Mouse (Mus musculus): ENCODE data around the gene Slc33a1.

Gene Slc33a1

GRCm38 (mm10) chr3:63964100-63964921 lies at the start of gene Slc33a1:
Gene Slc33a1, minus strand, starts transcription at chr3:63964768.
- peak; percentile 99 for DNase-seq (ENCODE audit: low spot score)

- DNase-seq (ENCODE audit: low spot score) = no peak
These were observed 24.3 kb upstream of the Slc33a1 start for GRCm38 (mm10) chr3:63988722-63989440.

- no peak for DNase-seq (ENCODE audit: low spot score)
These were observed 22.1 kb upstream of the Slc33a1 start for GRCm38 (mm10) chr3:63986656-63987055.

GRCm38 (mm10) chr3:63977895-63978294 lies 13.3 kb upstream of the Slc33a1 start:
- no peak for DNase-seq (ENCODE audit: low spot score)

GRCm38 (mm10) chr3:63975955-63976908 lies 11.7 kb upstream of the Slc33a1 start, which contains the start of gene Gmps:
Gene Gmps, plus strand, starts transcription at chr3:63976106.
- DNase-seq (ENCODE audit: low spot score) = peak; percentile 94

GRCm38 (mm10) chr3:63965929-63966328 lies 1.4 kb upstream of the Slc33a1 start:
- no peak for DNase-seq (ENCODE audit: low spot score)

GRCm38 (mm10) chr3:63964922-63965249 lies 318 bp upstream of the Slc33a1 start:
- no peak for DNase-seq (ENCODE audit: low spot score)

- DNase-seq (ENCODE audit: low spot score) = no peak
These were observed 1.0 kb downstream of the Slc33a1 start for GRCm38 (mm10) chr3:63963421-63964099.

- DNase-seq (ENCODE audit: low spot score) = no peak
These were observed 14.7 kb downstream of the Slc33a1 start for GRCm38 (mm10) chr3:63949837-63950236.

- peak; percentile 44 for DNase-seq (ENCODE audit: low spot score)
These were observed 23.2 kb downstream of the Slc33a1 start for GRCm38 (mm10) chr3:63941204-63941850.

GRCm38 (mm10) chr3:63938928-63939327 lies 25.6 kb downstream of the Slc33a1 start:
- no peak for DNase-seq (ENCODE audit: low spot score)

GRCm38 (mm10) chr3:63928878-63929859 lies 35.4 kb downstream of the Slc33a1 start, which contains the start of gene E130311K13Rik:
Gene E130311K13Rik, minus strand, starts transcription at chr3:63929472.
- peak; percentile 93 for DNase-seq (ENCODE audit: low spot score)

GRCm38 (mm10) chr3:63919634-63920033 lies 44.9 kb downstream of the Slc33a1 start:
- peak; percentile 13 for DNase-seq (ENCODE audit: low spot score)

GRCm38 (mm10) chr3:63910301-63910700 lies 54.3 kb downstream of the Slc33a1 start:
- no peak for DNase-seq (ENCODE audit: low spot score)

- no peak for DNase-seq (ENCODE audit: low spot score)
These were observed 59.3 kb downstream of the Slc33a1 start for GRCm38 (mm10) chr3:63905241-63905640.

GRCm38 (mm10) chr3:63904157-63904556 lies 60.4 kb downstream of the Slc33a1 start:
- DNase-seq (ENCODE audit: low spot score) = no peak

- DNase-seq (ENCODE audit: low spot score) = peak; percentile 7
These were observed 64.5 kb downstream of the Slc33a1 start for GRCm38 (mm10) chr3:63900021-63900571.

GRCm38 (mm10) chr3:63899309-63899695 lies 65.3 kb downstream of the Slc33a1 start, which contains the start of gene Plch1:
Gene Plch1, minus strand, starts transcription at chr3:63899472.
- peak; percentile 16 for DNase-seq (ENCODE audit: low spot score)

All from layer of hippocampus, adult 11-12 months (tissue).